ENCODE assay signal across 8 mouse cellular contexts in the genomic region with DNA sequence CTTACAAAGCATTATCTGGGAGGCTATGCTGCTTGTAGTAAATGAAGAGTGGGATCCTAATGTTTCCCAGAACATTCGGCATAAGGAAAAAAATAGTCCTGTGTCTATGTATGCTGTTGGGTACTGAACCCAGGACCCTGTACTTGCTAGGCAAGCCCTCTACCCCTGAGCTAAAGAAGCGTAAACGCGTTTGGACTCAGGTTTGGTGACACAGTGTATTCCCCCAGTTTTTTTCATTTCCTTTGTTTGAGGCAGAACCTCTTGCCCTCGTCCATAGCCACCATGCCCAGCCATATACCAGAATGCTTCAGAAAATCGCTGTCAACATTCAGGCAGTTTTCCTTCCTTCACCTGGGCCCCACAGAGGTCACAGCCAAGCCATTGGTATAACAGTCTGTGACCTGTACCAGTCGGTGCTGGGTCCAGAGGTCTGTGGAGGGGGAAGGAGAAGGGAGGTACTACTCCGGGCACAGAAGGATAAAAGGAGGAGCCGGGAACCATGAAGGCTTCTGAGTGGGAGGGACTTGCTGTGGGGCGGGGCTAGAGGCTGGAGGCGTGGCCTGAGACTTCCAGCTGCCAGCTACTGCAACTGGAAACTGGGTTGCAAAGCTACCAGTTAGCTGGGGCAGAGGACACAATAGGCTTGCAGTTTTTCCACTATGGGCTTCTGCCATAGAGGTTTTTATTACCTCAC. TPM values are rescaled to one million over a fixed set of nuclear protein-coding genes. Genes with fewer than 3 reads are reported as not detected.
DNase-seq lines count a peak whose midpoint lies in the region; ATAC-seq and TF ChIP-seq lines count a peak whose summit lies in the region.

No protein-coding gene starts in this region.

- H3K27ac ChIP-seq in intestine, postnatal 0 days (ENCODE audit: low read depth, low read length): peak overlapping the region; percentile 72; the same call in 1 of the 2 replicates

- ATAC-seq in intestine, postnatal 0 days: peak; percentile 92
- peak; percentile 91 for ATAC-seq in megakaryocyte progenitor cell, adult 5-6 weeks (replicated peaks; ENCODE audit: poor library complexity)
- no peak for ATAC-seq in inflammation-experienced regulatory T-cells, adult 6 months

- H3K36me3 ChIP-seq in intestine, postnatal 0 days (ENCODE audit: control insufficient read depth, insufficient read depth): no peaks in the 10 kb centered on the region

- no peak overlapping the region for H3K9ac ChIP-seq in intestine, postnatal 0 days (ENCODE audit: low read depth, low read length)

- intact Hi-C loops in heart, postnatal 14 days (cut with DNase I): no loop called here

- 34% methylated on average over 11 of the region's 11 CpGs for WGBS in intestine, postnatal 0 days

- TF ChIP-seq CTCF in intestine, postnatal 0 days (IDR thresholded peaks at IDR 0.05; ENCODE audit: low read depth): no peak

- H3K4me3 ChIP-seq in intestine, postnatal 0 days (ENCODE audit: low read depth, low read length): no peak overlapping the region

- peak; percentile 37 for DNase-seq in heart, postnatal 4 days
- no peak for DNase-seq in heart, postnatal 14 days
- DNase-seq in R1 (ENCODE audit: low read depth, low spot score): peak; percentile 95
- no peak for DNase-seq in cerebellum, adult 11 months
- DNase-seq in cerebellum, adult 9-10 months: no peak

- no peaks in the 10 kb centered on the region for H3K9me3 ChIP-seq in intestine, postnatal 0 days (ENCODE audit: control insufficient read depth)

- H3K4me1 ChIP-seq in intestine, postnatal 0 days (replicated peaks; ENCODE audit: control insufficient read depth, insufficient read depth, low read length): no peaks in the 10 kb centered on the region; the same call in 1 of the 2 replicates

- 0 out of 2 replicates have a peak overlapping the region, but pooled peaks have one; percentile 3 for H3K4me2 ChIP-seq in intestine, postnatal 0 days (replicated peaks; ENCODE audit: low read depth)

- H3K27me3 ChIP-seq in intestine, postnatal 0 days (replicated peaks; ENCODE audit: control insufficient read depth, insufficient read depth, low read length): no peaks in the 10 kb centered on the region

RNA-seq across cellular contexts. Expression of gene Lctl, which starts 3.8 kb away (rescaled TPM):
- total RNA-seq in heart, postnatal 4 days (2021): under 1 TPM; 0.67 to 0.68 TPM
- under 1 TPM; 0.14 to 0.29 TPM for total RNA-seq in heart, postnatal 14 days (2021)
- polyA plus RNA-seq in intestine, postnatal 0 days (2015; fragmentation: Nextera tagmentation; extraction: Ambion mirVana): 0.09 and 0.22 TPM in 2 replicates
- not detected in 2 replicates for total RNA-seq in megakaryocyte progenitor cell, adult 5-6 weeks (2015)
- total RNA-seq in megakaryocyte progenitor cell, adult 5-6 weeks (2017): not detected in 2 replicates
- polyA plus RNA-seq in inflammation-experienced regulatory T-cells, adult 6 months (2017; shearing (Covaris generic)): not detected

RNA-seq across cellular contexts. Expression of gene Zwilch, which starts 52.2 kb away (rescaled TPM):
- total RNA-seq in heart, postnatal 4 days (2021): 10 to 100 TPM; 17.2 to 18.2 TPM
- total RNA-seq in heart, postnatal 14 days (2021): 1 to 10 TPM; 1.9 to 3.8 TPM
- 3.0 and 4.1 TPM in 2 replicates for polyA plus RNA-seq in intestine, postnatal 0 days (2015; fragmentation: Nextera tagmentation; extraction: Ambion mirVana)
- total RNA-seq in megakaryocyte progenitor cell, adult 5-6 weeks (2015): 37.7 and 48.5 TPM in 2 replicates
- total RNA-seq in megakaryocyte progenitor cell, adult 5-6 weeks (2017): 134 and 155 TPM in 2 replicates
- polyA plus RNA-seq in inflammation-experienced regulatory T-cells, adult 6 months (2017; shearing (Covaris generic)): 10 to 100 TPM in 1 of 3 experiments, 1 to 10 TPM in 2; 4.2 to 12.4 (median 5.0) TPM

RNA-seq across cellular contexts. Expression of gene Rpl4, which starts 52.4 kb away (rescaled TPM):
- 100 to 1,000 TPM; 768 to 770 TPM for total RNA-seq in heart, postnatal 4 days (2021)
- total RNA-seq in heart, postnatal 14 days (2021): 100 to 1,000 TPM; 461 to 503 TPM
- polyA plus RNA-seq in intestine, postnatal 0 days (2015; fragmentation: Nextera tagmentation; extraction: Ambion mirVana): 575 and 580 TPM in 2 replicates
- total RNA-seq in megakaryocyte progenitor cell, adult 5-6 weeks (2015): 4,149 and 4,331 TPM in 2 replicates
- total RNA-seq in megakaryocyte progenitor cell, adult 5-6 weeks (2017): 2,914 and 3,251 TPM in 2 replicates
- 1,000 to 10,000 TPM; 2,319 to 3,701 (median 3,342) TPM for polyA plus RNA-seq in inflammation-experienced regulatory T-cells, adult 6 months (2017; shearing (Covaris generic))

RNA-seq across cellular contexts. Expression of gene Snapc5, which starts 58.3 kb away (rescaled TPM):
- 10 to 100 TPM; 16.5 to 19.3 TPM for total RNA-seq in heart, postnatal 4 days (2021)
- 10 to 100 TPM; 20.0 to 22.9 TPM for total RNA-seq in heart, postnatal 14 days (2021)
- 32.9 and 36.7 TPM in 2 replicates for polyA plus RNA-seq in intestine, postnatal 0 days (2015; fragmentation: Nextera tagmentation; extraction: Ambion mirVana)
- 16.5 and 20.7 TPM in 2 replicates for total RNA-seq in megakaryocyte progenitor cell, adult 5-6 weeks (2015)
- total RNA-seq in megakaryocyte progenitor cell, adult 5-6 weeks (2017): 47.4 and 48.2 TPM in 2 replicates
- polyA plus RNA-seq in inflammation-experienced regulatory T-cells, adult 6 months (2017; shearing (Covaris generic)): 10 to 100 TPM; 55.9 to 72.3 (median 57.0) TPM

Comparison
In these comparisons a context has a peak if more than half of its experiments do, and no peak if none do; other contexts are left out.
1. DNase-seq: peak in heart, postnatal 4 days (single experiment) and R1 (single experiment); none in heart, postnatal 14 days (0 of 2), cerebellum, adult 11 months (single experiment) and cerebellum, adult 9-10 months (single experiment).